Mouse (Mus musculus) kidney, adult 8-10 months (tissue): Measurements from ENCODE around the gene Sec23ip.

Experiments used
- DNase-seq, 2 experiments: peaks; one replicate each; pipeline ENCODE4 v3.0.0; 2022

Sec23ip gene

DNA sequence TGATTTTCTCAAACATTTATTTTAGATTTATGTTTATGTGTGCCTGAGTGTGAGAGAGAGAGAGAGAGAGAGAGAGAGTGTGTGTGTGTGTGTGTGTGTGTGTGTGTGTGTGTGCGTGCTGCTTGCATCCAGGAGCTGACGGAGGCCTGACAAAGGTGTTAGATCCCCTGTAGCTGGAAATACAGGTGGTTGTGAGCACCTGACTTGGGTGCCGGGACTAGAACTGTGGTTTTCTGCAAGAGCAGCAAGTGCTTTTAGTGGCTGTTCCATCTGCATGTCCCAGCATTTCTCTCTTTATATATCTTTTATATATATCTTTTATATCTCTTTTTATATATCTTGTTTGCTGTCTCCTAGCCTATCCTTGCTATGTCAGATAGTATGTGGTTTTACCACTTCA lies 37.1 kb downstream of the Sec23ip start:
- no peak for DNase-seq

GRCm38 (mm10) chr7:128790045-128790444 lies 45.3 kb downstream of the Sec23ip start:
- no peak for DNase-seq

- DNase-seq, result no peak
Observed at GRCm38 (mm10) chr7:128793464-128793863, 48.7 kb downstream of the Sec23ip start.

DNA sequence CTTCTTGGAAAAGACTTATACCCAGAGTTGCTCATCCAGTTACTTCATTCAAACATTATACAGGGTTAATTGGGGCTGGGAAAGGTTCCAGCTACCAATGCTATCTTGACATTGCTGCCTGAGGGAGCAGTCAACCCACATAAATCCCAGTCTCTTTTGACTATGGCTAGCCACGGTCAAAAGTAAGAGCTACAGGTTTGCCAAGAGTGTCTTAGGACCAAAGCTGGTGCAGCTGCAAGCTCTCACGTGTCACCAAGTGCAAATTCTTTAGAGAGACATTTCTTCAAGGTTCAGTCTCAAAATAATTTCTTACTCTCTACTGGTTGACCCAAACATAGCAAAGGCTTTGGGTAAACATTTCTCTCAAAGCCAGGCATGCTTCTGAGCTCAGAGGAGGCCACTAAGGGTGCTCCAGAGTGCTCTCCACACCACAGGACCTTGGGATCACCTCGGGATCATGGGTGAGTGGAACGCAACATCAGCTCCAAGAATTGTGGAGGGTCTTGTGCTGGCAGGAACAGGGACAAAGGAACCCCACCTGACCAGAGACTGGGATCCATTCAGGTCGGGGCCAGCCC lies 80.3 kb downstream of the Sec23ip start:
- no peak for DNase-seq

DNA sequence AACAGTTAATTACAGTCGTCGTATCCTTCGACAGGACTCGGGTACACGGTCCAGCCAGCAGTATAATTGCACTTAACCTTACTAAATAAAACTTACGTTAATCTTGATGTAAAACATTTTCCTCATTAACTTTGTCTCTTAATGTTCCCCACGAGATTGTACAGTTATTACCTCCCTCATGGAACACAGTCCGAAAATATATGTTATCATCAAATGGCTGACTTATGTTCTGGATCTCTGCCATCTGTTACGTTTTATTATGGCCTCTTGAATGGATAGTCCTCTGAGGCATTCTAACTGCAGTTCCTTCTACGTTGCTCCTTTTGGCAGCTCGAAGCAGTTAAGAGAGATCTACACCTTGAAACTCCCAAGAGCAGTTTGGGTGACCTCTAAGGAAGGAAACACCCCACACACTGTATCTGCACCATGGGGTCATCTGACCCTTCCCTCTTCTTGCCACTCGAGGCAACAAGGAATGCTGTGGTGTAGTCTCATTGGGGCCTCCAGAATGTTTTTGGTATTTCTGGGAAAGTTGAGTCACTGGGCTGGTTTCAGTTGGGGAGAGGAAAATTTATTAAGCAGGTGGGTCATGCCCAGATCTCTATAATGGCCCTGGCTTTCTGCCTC lies 87.8 kb downstream of the Sec23ip start:
- DNase-seq, result no peak

GRCm38 (mm10) chr7:128833196-128833595 lies 88.5 kb downstream of the Sec23ip start:
- no peak for DNase-seq
